Mouse (Mus musculus): ENCODE data around the gene Prdx4.

GRCm38 (mm10) chrX:155337905-155338721, 2.4 kb downstream of the Prdx4 start:
- no peak for TF ChIP-seq EP300 (IDR thresholded peaks at IDR 0.05)
- TF ChIP-seq CTCF (IDR thresholded peaks at IDR 0.05), result no peak
